Mouse (Mus musculus) large intestine, adult 2 months (tissue): ENCODE measurements around the gene Shisal2a. TPM values are rescaled to one million over a fixed set of nuclear protein-coding genes. Genes with fewer than 3 reads are reported as not detected.

Experiments
- DNase-seq: peaks from one replicate; pipeline ENCODE4 v3.0.0-alpha.2; 2012; ENCODE audit warnings: low read depth, low spot score
- WGBS: fragments of 180-500 bp; shearing (Covaris S2); methylation state at CpG from one replicate; pipeline ENCODE4 v1.1.7; 2018; 5-methylcytosine and 5-hydroxymethylcytosine counted together
- polyA plus RNA-seq: library from polyadenylated mRNA; depleted of rRNA; stranded (reverse); fragments of >200 nt; gene quantifications from 2 replicates; pipeline ENCODE4 v1.2.3, GENCODE M21; 2012; rRNA removed

The Shisal2a gene
- polyA plus RNA-seq, 1 experiment, result not detected

DNA sequence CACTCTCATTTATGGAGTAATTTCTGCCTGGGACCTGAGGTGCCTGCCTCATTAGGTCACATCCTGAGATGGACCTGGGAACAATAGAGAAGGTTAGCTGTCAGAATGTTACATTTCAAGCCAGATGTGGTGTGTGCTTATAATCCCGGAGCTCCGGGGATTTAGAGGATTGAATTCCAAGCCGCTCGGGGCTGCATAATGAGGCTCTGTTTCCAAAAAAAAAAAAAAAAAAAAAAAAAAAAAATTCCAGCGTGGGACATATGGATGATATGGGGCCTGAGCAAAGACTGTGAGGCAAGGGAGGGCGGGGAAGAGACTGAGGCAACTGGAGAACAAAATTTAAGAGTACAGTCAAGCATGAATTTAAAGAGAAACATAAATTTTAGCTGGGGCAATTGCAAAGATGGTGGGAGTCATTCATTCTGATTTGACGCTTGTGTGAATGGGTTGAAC is 38.5 kb downstream of the Shisal2a start:
- 54% methylated on average over 7 of the region's 7 CpGs for WGBS
- DNase-seq, result no peak

GRCm38 (mm10) chr4:108339277-108339690 is 43.9 kb downstream of the Shisal2a start:
- no peak for DNase-seq
- 26% methylated on average over 4 of the region's 4 CpGs for WGBS

DNA sequence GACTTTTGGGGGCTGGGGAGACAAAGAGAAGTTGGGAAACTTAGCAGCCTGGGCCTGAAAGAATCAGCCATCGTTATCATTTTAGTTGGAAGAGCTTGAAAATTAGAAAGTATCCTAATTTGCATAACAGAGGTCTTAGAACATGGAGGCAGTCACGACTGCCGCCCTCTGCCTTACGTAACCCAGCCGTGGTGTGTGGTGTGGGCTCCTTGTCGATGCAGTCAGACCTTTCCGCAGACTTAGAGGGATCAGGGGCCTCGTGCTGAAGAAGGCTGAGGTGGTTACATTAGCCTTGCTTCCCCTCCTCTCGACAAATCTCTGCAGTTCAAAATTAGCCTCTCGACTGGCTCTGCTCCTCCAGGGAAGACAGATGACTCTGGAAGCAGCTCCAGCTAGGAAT is 44.3 kb downstream of the Shisal2a start:
- DNase-seq, result no peak
- WGBS, result 82% methylated on average over 10 of the region's 10 CpGs

DNA sequence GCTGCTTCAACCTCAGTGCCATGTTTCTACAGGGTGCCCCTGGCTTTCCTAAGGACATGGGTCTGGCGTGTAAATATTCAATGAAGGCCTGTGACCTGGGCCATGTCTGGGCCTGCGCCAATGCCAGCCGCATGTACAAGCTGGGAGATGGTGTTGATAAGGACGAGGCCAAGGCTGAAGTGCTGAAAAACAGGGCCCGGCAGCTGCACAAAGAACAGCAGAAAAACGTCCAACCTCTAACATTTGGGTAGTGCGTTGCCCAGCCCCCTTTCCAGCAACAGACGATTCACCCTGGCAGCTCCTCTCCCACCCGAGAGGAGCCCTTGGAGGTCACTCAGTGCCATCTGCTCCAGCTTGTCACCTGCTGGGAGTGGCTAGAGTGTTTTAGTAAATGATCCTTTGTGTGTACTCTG is 44.8 kb downstream of the Shisal2a start:
- WGBS, result 60% methylated on average over 9 of the region's 9 CpGs
- DNase-seq, result no peak

- DNase-seq, result no peak
- 51% methylated on average over 3 of the region's 3 CpGs for WGBS
Observed at GRCm38 (mm10) chr4:108337817-108338216, 45.3 kb downstream of the Shisal2a start.

DNA sequence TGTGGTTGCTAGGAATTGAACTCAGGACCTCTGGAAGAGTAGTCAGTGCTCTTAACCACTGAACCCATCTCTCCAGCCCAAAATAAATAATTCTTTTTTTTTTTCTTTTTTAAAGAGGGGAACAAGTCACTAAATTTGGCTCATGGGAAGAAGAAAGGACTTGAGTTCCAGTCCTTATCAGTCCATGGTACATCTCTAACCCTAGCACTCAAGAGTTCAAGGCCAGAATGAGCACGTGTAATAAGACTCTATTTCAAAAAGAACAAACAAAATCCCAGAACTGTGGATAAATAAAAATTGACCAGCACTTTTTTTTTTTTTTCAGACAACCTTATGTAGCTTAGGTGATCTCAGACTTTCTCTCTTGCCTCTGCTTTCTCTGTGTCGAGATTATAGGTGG is 46.4 kb downstream of the Shisal2a start:
- DNase-seq, result no peak
- 70% methylated on average over 2 of the region's 2 CpGs for WGBS

DNA sequence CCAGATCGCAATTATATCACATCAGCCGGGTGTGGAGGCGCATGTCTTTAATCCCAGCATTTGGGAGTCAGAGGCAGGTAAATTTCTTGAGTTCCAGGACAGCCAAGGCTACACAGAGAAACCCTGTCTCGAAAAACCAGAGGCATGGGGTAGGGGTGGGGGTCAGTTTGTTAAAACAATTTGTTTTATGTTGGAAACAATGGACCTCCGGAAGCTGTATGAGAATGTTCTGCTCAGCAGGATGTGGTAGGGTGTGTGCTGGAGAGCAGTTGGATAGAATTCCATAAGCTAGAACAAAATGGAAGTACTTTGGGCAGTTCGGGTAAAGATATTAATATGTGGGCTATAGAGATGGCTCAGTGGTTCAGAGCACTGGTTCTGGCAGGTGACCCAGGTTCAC is 47.7 kb downstream of the Shisal2a start:
- 89% methylated on average over 6 of the region's 6 CpGs for WGBS
- DNase-seq, result no peak

DNA sequence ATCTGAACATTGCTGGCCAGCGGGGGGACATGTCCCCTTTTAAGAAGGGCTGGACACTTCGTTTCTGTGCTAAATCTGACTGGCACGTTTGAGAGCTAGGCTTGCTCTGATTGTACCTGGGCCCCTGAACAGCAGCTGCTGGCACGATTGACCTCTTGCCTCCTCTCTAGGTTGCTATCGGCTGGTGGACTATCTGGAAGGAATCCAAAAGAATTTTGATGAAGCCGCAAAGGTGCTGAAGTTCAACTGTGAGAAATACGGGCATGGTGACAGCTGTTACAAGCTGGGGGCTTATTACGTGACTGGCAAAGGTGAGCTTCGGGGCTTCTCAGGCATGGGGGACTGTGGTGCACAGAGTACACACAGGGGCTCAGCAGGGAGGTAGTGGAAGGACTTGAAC is 51.1 kb downstream of the Shisal2a start:
- 34% methylated on average over 9 of the region's 9 CpGs for WGBS
- DNase-seq, result no peak

- WGBS, result 90% methylated on average over 6 of the region's 6 CpGs
- no peak for DNase-seq
Observed at GRCm38 (mm10) chr4:108329840-108330239, 53.3 kb downstream of the Shisal2a start.

DNA sequence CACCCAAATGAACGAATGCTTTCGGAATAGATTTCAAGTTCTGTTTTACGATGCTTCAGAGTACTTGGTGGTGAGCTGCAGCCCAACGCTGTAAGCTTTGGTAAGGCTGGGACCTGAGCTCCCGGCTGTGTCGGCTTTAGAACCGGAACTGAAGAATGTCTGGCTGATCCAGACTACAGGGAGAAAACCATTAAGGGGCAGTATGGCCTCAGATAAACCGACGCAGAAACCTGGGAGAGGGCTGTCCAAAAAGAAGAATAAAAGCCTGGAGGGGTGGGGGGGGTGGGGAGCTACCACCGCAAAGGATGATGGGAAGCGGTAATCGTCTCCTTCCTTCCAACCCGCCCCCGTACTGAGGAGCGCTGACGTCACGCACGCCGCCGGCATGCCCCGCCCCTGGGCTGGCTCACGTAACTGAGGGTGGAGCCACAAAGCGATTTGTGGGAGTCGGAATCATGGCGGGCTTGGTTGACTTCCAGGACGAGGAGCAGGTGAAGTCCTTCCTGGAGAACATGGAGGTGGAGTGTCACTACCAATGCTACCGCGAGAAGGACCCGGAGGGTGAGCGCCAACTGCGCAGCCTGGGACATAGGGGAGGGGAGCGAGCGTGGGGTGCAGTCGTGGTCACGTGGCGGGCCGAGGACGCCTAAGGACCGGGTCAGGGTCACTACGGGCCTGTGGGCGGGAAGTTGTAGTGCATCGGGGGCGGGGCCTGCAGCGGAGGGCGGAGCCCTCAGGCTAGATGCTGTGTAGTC is 55.2 kb downstream of the Shisal2a start, which contains the start of gene Coa7:
TSS of gene Coa7 (plus strand) at position 411 of the 755 bp plus-strand sequence.
- peak; percentile 88 for DNase-seq

GRCm38 (mm10) chr4:108327071-108327579 is 56.0 kb downstream of the Shisal2a start:
- 7% methylated on average over 6 of the region's 6 CpGs for WGBS
- DNase-seq, result peak; percentile 67

More for the DNA sequence above, 55.2 kb downstream of the Shisal2a start, which contains the start of gene Coa7:
- WGBS, result under 1% methylated on average over 45 of the region's 45 CpGs

- WGBS, result 66% methylated on average over 5 of the region's 5 CpGs
- DNase-seq, result no peak
Observed at GRCm38 (mm10) chr4:108323588-108323987, 59.6 kb downstream of the Shisal2a start.

DNA sequence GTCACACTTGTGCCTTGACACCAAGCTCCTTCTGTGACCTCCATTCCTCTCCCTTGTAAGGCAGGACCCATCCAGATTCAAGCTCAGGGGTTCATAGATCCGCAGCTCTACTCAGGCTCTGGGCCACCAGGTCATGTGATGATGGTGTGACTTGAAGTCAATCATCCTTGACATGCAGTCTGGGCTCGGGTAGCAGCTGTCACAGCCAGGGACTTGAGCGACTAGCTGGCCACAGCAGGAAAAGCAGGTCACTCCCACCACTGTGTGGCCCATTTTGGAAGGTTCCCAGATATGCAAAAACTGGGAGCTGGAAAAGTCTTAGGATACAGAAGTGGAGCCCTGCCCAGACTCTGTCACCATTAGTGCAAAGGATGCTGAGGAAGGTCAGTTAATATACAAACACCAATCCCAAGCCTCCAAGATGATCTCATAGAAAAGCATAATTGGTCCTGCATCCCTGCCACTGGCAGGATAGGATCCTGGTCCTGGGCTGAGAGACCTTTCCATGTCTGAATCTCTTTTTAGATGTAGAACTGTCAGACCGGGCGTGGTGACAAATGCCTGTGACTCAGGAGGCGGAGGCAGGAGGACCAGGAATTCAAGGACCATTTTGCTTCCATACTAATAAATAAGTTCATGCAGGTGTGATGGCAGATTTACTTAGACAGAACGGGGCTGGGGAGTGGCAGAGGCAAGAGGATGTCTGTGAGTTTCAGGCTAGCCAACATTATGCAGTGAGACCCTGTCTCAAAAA is 62.3 kb downstream of the Shisal2a start:
- DNase-seq, result no peak
- WGBS, result 66% methylated on average over 7 of the region's 7 CpGs

- WGBS, result 78% methylated on average over 6 of the region's 6 CpGs
- DNase-seq, result no peak
Observed at GRCm38 (mm10) chr4:108319747-108320146, 63.4 kb downstream of the Shisal2a start.

DNA sequence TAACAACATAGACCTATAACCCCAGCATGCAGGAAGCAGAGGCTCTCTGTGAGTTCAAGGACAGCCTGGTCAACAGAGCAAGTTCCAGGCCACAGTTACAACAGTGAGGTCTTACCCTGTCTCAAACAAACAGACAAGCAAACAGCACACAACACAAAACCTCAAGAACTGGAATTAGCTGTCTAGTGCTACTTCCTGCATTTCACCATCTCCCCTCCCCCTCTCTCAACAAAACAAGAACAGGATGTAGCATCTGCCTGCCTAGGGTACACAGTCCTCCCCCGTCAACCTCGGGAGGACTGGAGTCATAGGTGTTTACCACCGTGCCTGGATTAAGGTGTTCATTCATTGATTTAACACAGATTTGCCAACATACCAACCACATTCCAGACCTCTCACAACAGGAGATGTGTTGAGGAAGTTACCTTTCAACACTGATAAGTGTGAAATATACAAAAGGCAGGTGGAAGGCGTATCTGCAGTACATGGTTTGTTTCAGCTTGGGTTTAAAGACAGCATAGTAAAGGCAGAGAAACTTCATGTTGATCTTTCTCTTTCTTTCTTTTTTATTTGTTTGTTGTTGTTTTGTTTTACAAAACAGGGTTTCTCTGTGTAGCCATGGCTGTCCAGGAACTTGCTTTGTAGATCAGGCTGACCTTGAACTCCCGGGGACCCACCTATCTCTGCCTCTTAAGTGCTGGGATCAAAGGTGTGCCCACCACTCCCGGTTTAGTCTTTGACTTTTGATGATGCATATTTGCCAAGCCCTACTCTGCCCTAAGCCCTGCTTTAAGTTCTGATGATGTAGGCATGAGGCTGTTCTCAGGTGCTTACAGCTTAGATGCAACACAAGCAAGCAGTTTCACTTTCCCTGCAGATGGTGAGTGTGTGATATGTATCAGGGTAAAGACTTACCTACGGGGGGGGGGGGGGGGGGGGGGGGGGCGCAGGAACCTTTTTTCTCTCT is 64.2 kb downstream of the Shisal2a start:
- WGBS, result 36% methylated on average over 8 of the region's 8 CpGs
- DNase-seq, result no peak

Other genes starting within 250 kb of the Shisal2a start
- gene Scp2, start 238.4 kb downstream of the Shisal2a start, polyA plus RNA-seq, result 228 and 374 TPM in 2 replicates
- 26.7 and 35.2 TPM in 2 replicates for gene Echdc2, start 217.9 kb downstream of the Shisal2a start, polyA plus RNA-seq
- 1.1 and 2.7 TPM in 2 replicates for gene Zyg11a, start 165.3 kb downstream of the Shisal2a start, polyA plus RNA-seq
- 4.4 and 8.1 TPM in 2 replicates for gene Zyg11b, start 82.3 kb downstream of the Shisal2a start, polyA plus RNA-seq
- 14.5 and 17.9 TPM in 2 replicates for gene Coa7, start 55.2 kb downstream of the Shisal2a start, polyA plus RNA-seq
- gene Gpx7, start 23.6 kb upstream of the Shisal2a start, polyA plus RNA-seq, result 5.6 and 9.0 TPM in 2 replicates
- gene Tut4, start 76.1 kb upstream of the Shisal2a start, polyA plus RNA-seq, result 18.8 and 30.8 TPM in 2 replicates
- gene Prpf38a, start 196.0 kb upstream of the Shisal2a start, polyA plus RNA-seq, result 6.3 and 7.3 TPM in 2 replicates
- 2.3 TPM in 2 replicates for gene Orc1, start 196.1 kb upstream of the Shisal2a start, polyA plus RNA-seq
- 20.8 and 25.4 TPM in 2 replicates for gene Cc2d1b, start 236.6 kb upstream of the Shisal2a start, polyA plus RNA-seq